Mouse (Mus musculus): ENCODE measurements around the gene Vmp1. TPM values are rescaled to one million over a fixed set of nuclear protein-coding genes. Genes with fewer than 3 reads are reported as not detected.

The Vmp1 gene
- polyA plus RNA-seq, 1 experiment from 2014 or later = 89.4 TPM

DNA sequence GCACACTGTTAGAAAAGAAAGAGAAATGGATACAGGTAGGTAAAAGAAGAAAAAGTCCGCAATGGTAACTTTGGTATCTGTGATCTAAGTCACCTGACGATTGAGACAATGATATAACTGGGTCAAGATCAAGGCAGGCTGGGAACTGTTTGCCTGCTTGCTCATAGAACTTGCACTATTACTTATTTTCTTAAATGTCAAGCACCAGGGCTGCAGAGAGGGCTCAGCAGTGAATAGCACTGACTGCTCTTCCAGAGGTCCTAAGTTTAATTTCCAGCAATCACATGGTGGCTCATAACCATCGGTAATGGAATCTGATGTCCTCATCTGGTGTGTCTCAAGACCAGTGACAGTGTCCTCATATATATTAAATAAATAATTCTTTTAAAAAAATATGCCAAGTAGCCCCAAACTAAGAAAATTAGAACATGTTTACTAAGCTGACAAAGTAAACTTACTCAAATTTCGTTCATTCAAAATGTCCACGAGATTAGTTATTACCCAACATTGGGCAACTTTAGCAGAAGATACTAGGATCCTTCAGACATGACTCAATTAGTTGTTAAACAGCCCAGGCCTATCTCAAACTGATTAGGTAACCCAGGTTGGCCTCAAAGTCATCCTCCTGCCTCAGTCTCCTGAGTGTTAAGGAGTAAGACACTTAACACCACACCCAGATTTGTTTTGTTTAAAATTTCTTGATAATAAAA is 149.3 kb downstream of the Vmp1 start:
- Histone ChIP-seq H3K4me1 (replicated peaks; ENCODE audit: control insufficient read depth, insufficient read depth, low read length) (no peaks in the 10 kb centered on the region), H3K4me3 (ENCODE audit: low read depth, low read length) (no peak overlapping the region), H3K9ac (ENCODE audit: low read length) (no peak overlapping the region), H3K27ac (ENCODE audit: low read depth, low read length) (no peak overlapping the region), H3K4me2 (ENCODE audit: low read depth, low read length, severe bottlenecking) (no peak overlapping the region), H3K36me3 (ENCODE audit: control insufficient read depth, insufficient read depth, low read length) (no peaks in the 10 kb centered on the region; the same call in 1 of the 2 replicates), H3K27me3 (ENCODE audit: control insufficient read depth, insufficient read depth, low read length) (no peaks in the 10 kb centered on the region), H3K9me3 (ENCODE audit: control insufficient read depth, low read length) (no peaks in the 10 kb centered on the region)
- ATAC-seq (replicated peaks; ENCODE audit: low FRiP score) = no peak
- 96% methylated on average over 5 of the region's 5 CpGs for WGBS
- no peak for DNase-seq (ENCODE audit: low spot score)

MicroRNAs within 50 kb of the gene (microRNA counts, 519-probe panel; counts per million panel counts)
- 5,199 counts per million, percentile 60 among the panel's probes with 10 or more counts for microRNA mmu-miR-21

Small RNAs within 50 kb of the gene (microRNA-seq; reads per million reads assigned to microRNA genes)
- 9,078 reads per million, percentile 91 among the genes with 10 or more reads in this experiment for gene Mir21a (ENCODE audit: insufficient number of aligned reads)

Other genes with a start within 250 kb of the Vmp1 start
- gene Rnft1, start 199.2 kb downstream of the Vmp1 start, polyA plus RNA-seq (2014; fragmentation: Nextera tagmentation; extraction: Ambion mirVana) = 19.6 and 22.6 TPM in 2 replicates
- gene Rps6kb1, start 139.0 kb downstream of the Vmp1 start, polyA plus RNA-seq (2014; fragmentation: Nextera tagmentation; extraction: Ambion mirVana) = 62.2 and 66.4 TPM in 2 replicates
- gene Tubd1, start 138.8 kb downstream of the Vmp1 start, polyA plus RNA-seq (2014; fragmentation: Nextera tagmentation; extraction: Ambion mirVana) = 13.9 TPM in 2 replicates
- gene Ptrh2, start 149 bp upstream of the Vmp1 start, polyA plus RNA-seq (2014; fragmentation: Nextera tagmentation; extraction: Ambion mirVana) = 43.2 and 44.8 TPM in 2 replicates
- gene Cltc, start 73.7 kb upstream of the Vmp1 start, polyA plus RNA-seq (2014; fragmentation: Nextera tagmentation; extraction: Ambion mirVana) = 170 and 176 TPM in 2 replicates
- 47.5 and 54.1 TPM in 2 replicates for gene Dhx40, start 123.9 kb upstream of the Vmp1 start, polyA plus RNA-seq (2014; fragmentation: Nextera tagmentation; extraction: Ambion mirVana)

Measured in forebrain, embryonic 11.5 days (tissue).